Mouse (Mus musculus) C2C12 (cell line): ENCODE data around the gene Gnptg. TPM values are rescaled to one million over a fixed set of nuclear protein-coding genes. Genes with fewer than 3 reads are reported as not detected.

Experiments used
- H3K27me3 ChIP-seq: one replicate; pipeline ENCODE4 v1.6.1; 2011; ENCODE audit not compliant: control insufficient read depth, insufficient read depth, insufficient read length
- H3K36me3 ChIP-seq: one replicate; pipeline ENCODE4 v1.6.1; 2011; ENCODE audit not compliant: control insufficient read depth, insufficient read depth
- H3K4me3 ChIP-seq: one replicate; pipeline ENCODE4 v1.5.1; 2011; ENCODE audit warnings: mild to moderate bottlenecking, control low read depth; ENCODE audit not compliant: poor library complexity, insufficient read depth, severe bottlenecking
- H3K79me2 ChIP-seq: one replicate; pipeline ENCODE4 v1.6.1; 2011; ENCODE audit not compliant: control insufficient read depth, insufficient read depth
- H3K79me3 ChIP-seq: one replicate; pipeline ENCODE4 v1.6.1; 2011; ENCODE audit warnings: low read depth, control low read depth
- H3ac ChIP-seq: one replicate; pipeline ENCODE3; 2011; ENCODE audit warnings: low read depth; ENCODE audit not compliant: control insufficient read depth, insufficient read length
- CEBPB ChIP-seq: IDR thresholded peaks from one replicate; pipeline ENCODE4 v1.6.1; 2011; ENCODE audit warnings: low read depth, mild to moderate bottlenecking, control low read depth, moderate library complexity
- CTCF ChIP-seq: IDR thresholded peaks from one replicate; pipeline ENCODE4 v1.5.1; 2011; ENCODE audit not compliant: control insufficient read depth, insufficient read depth, insufficient read length
- FOSL1 ChIP-seq: IDR thresholded peaks from one replicate; pipeline ENCODE4 v1.8.0; 2011; ENCODE audit warnings: mild to moderate bottlenecking, low read length; ENCODE audit not compliant: poor library complexity, insufficient read depth, severe bottlenecking
- MAX ChIP-seq: IDR thresholded peaks from one replicate; pipeline ENCODE4 v1.6.1; 2011; ENCODE audit warnings: mild to moderate bottlenecking, control low read depth
- MYOD1 ChIP-seq: IDR thresholded peaks from one replicate; pipeline ENCODE4 v1.6.1; 2011; ENCODE audit warnings: low read depth; ENCODE audit not compliant: control insufficient read depth, insufficient read length
- MYOG ChIP-seq: IDR thresholded peaks from one replicate; pipeline ENCODE4 v1.6.1; 2011; ENCODE audit not compliant: control insufficient read depth, insufficient read length; ENCODE audit errors: extremely low read depth
- USF1 ChIP-seq: IDR thresholded peaks from one replicate; pipeline ENCODE4 v1.6.1; 2011; ENCODE audit warnings: low read depth, mild to moderate bottlenecking, control low read depth, moderate library complexity
- long read RNA-seq, 2 experiments: library from polyadenylated mRNA; unstranded; transcript quantifications; one replicate each; pipeline ENCODE4 v2.0.0; 2019 to 2020
- polyA plus RNA-seq: library from polyadenylated mRNA; unstranded; fragments of >200 nt; fragmentation: generic; extraction: Trizol; gene quantifications from one replicate; pipeline ENCODE4 v1.2.1, GENCODE M21; 2012; ENCODE audit warnings: missing spikeins

Gene Gnptg
- 22.7 TPM for polyA plus RNA-seq
- long read RNA-seq, experiment 1, transcript Gnptg-201 (11 exons, 1,234 nt), result major isoform, 33 of 43 reads
- long read RNA-seq, experiment 1, partial matches to known transcripts, result 3 of 43 reads
- long read RNA-seq, experiment 1, other reads (novel, unspliced or antisense), result 7 of 43 reads
- long read RNA-seq, experiment 2, transcript Gnptg-201 (11 exons, 1,234 nt), result major isoform, 28 of 30 reads
- long read RNA-seq, experiment 2, partial matches to known transcripts, result 0 of 30 reads
- long read RNA-seq, experiment 2, other reads (novel, unspliced or antisense), result 2 of 30 reads

DNA sequence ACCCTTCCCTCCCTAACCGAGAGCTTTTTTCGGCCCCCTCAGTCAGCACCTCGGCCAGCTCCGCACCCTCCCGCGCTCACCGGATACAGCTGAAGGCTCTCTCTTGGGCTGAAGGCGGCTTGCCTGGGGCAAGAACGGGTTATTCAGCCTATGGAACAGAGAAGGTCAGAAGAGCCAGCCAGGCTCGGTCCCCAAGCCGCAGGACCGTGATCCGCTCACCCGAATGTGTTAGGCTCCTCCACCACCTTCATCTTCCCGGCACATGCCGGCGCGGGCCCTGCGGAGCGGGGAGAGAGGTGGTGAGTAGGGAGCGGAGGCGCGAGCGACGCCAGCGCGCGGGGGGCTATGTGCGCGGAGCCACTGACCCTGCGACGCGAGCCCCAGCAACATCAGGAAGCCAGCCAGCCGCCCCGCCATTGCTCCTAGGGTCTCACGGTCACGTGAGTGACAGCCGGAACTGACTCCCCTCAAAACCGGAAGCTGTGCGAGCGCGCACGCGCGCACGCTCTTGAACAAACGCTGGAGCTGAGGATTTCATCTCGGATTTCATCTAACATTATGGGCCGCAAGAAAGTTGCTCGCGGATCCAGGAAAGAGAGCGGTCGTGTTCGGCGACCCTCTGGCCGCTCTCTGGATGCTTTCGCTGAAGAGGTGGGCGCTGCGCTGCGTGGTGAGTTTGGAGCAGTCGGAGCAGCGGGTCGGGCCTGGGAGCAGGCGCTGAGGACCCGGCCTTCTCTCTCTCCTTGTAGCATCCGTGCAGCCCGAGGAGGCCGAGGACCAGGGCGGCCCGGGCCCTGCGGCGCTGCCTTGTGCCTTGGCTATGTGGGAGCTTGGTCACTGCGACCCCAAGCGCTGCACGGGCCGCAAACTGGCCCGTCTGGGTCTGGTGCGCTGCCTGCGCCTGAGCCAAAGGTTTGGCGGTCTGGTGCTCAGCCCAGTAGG, at the start of gene Gnptg, which contains the start of gene Tsr3:
TSS of gene Gnptg (minus strand) at position 430 of the 942 bp plus-strand sequence.
TSS of gene Tsr3 (plus strand) at position 476 of the 942 bp plus-strand sequence.
- H3K36me3 ChIP-seq, result peaks cover 7% of the 10 kb centered on the region
- H3K79me3 ChIP-seq, result peaks cover 8% of the 10 kb centered on the region
- peak within 1 kb of the TSS; percentile 91 for H3ac ChIP-seq
- H3K79me2 ChIP-seq, result peaks cover 20% of the 10 kb centered on the region
- peak within 1 kb of the TSS; percentile 93 for H3K4me3 ChIP-seq
- TF ChIP-seq MAX, result peak; percentile 50
- no peak for TF ChIP-seq MYOD1
- TF ChIP-seq USF1, result peak; percentile 95
- H3K27me3 ChIP-seq, result no peaks in the 10 kb centered on the region

DNA sequence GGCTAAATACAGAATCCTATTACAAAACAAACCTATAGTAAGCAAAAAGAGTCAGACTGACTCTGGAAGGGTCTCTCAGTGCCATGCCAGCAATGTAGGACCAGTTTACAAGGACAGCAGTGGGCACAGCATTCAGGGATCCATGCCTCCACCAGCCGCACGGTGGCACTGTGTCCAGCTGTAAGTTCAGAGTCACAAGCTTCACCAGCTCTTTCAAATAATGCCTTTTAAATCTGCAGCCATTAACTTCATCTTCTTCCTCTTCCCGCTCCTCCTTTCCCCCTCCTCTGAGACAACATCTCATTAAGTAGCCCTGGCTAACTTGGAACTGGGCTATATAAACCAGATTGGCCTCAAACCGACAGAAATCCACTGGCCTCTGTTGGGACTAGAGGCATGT, 48.9 kb upstream of the Gnptg start:
- no peak overlapping the region for H3K4me3 ChIP-seq
- H3K79me3 ChIP-seq, result no peaks in the 10 kb centered on the region
- peaks cover 15% of the 10 kb centered on the region for H3K27me3 ChIP-seq
- H3ac ChIP-seq, result no peak overlapping the region
- no peaks in the 10 kb centered on the region for H3K79me2 ChIP-seq
- H3K36me3 ChIP-seq, result no peaks in the 10 kb centered on the region
- TF ChIP-seq MAX (no peak), MYOD1 (no peak), MYOG (no peak), FOSL1 (no peak), CTCF (peak; percentile 89)

DNA sequence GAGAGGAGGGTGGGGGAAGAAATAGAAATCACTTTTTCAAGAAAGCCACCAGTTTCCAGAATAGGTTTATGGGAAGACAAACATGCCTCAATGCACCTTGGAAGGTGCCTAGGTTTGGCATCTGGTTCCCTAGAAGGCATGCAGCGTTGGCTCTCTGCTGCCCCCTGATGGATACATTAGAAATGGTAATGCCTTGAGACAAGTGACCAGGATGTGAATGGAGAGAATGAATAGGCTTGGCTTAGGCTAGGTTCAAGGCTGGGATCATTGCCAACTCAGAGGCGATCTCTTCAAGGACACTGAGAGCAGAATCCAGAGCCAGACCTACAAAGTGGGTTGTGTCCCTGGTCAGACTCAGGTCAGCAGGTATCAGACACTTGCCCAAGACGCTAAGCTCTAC, 45.1 kb upstream of the Gnptg start:
- TF ChIP-seq USF1 (no peak), CTCF (peak; percentile 60)
- H3K4me3 ChIP-seq, result no peak overlapping the region
- H3K27me3 ChIP-seq, result no peaks in the 10 kb centered on the region
- H3ac ChIP-seq, result no peak overlapping the region
- H3K79me2 ChIP-seq, result no peaks in the 10 kb centered on the region
- H3K36me3 ChIP-seq, result no peaks in the 10 kb centered on the region
- no peaks in the 10 kb centered on the region for H3K79me3 ChIP-seq

DNA sequence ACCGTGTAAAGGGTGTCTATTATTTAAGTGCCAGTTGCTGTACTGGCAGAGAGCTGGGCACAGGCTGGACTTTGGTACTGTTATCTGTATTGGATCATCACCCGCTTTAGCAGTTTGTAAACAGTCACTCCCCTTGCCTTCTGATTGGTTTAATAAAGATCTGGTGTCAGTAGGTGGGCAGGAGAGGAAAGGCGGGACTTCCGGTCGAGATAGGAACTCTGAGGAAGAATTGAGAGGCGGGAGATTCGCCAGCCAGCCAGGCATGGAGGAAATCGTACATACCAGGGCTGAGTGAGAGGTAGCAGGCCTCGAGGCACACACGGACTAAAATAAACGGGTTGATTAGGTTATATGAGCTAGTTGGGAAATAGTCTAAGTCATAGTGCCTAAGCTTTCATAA, 42.2 kb upstream of the Gnptg start:
- Histone ChIP-seq H3K79me3 (no peaks in the 10 kb centered on the region), H3K27me3 (peaks cover 14% of the 10 kb centered on the region), H3K79me2 (no peaks in the 10 kb centered on the region), H3K36me3 (no peaks in the 10 kb centered on the region), H3ac (no peak overlapping the region), H3K4me3 (no peak overlapping the region)
- no peak for TF ChIP-seq MYOG
- no peak for TF ChIP-seq CEBPB
- TF ChIP-seq CTCF, result no peak
- TF ChIP-seq USF1, result no peak
- no peak for TF ChIP-seq MAX

DNA sequence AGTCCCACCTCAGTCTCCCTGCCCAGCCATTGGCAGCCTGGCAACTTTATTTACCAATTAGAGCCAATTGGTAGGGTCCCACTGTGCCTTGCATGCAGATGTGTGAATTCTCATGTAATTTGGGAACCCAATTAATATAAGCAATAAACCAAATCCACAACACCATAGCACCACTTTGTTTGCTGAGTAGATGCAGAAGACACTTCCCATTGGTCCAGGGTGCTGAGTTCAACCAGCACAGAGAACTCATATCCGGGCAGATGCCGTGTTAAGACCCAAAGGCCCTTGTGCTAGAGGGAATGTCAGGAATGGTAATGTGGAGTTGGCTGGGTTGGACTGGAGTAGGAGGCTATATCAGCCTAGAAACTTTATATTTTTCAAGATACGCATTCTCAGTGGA, 35.9 kb upstream of the Gnptg start:
- Histone ChIP-seq H3K36me3 (peaks cover 9% of the 10 kb centered on the region), H3K27me3 (peaks cover 23% of the 10 kb centered on the region), H3K4me3 (no peak overlapping the region), H3ac (no peak overlapping the region), H3K79me2 (peaks cover 24% of the 10 kb centered on the region), H3K79me3 (peaks cover 23% of the 10 kb centered on the region)
- no peak for TF ChIP-seq MAX
- TF ChIP-seq FOSL1, result no peak
- no peak for TF ChIP-seq MYOD1
- no peak for TF ChIP-seq MYOG
- TF ChIP-seq CTCF, result no peak
- TF ChIP-seq CEBPB, result no peak
- no peak for TF ChIP-seq USF1

DNA sequence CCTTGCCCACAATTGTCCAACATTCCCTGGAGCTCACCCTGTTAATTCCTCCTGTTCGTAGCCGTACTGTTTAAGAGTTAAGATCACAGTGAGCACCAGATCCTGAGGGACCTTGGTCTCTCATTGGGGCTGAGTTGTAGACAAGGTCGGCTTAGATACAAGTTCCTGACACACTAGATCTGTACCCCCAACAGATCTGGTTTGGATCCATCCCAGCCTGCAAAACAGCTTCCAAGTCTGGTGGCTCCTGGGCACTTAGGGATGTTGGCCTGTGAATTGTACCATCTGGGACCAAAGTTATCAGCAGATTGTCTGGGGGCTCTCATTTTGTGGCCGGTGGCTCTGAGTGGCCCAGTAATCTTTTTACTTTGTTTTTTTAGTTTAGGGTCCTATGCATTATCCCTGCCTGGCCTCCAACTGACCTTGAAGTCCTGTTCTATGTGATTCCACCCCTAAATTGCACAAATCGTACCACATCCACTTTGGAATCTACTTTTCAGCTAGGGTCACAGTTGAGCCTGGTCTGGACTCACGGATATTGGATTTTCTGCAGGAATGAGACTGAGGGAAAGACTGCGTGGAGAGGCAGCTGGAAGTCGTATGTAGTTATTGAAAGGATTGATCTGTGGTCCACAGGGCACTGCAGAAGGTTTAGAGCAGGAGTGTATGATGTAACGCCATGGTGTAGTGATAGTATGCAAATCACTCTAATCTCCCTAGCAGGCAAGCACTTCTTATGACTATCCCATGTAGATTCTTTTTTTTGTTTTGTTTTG, 34.8 kb upstream of the Gnptg start, which contains the start of gene Ube2i:
TSS of gene Ube2i (minus strand) at position 52 of the 776 bp plus-strand sequence.
- TF ChIP-seq MYOG, result no peak
- TF ChIP-seq CEBPB, result no peak
- no peak for TF ChIP-seq MAX
- H3K4me3 ChIP-seq, result peak within 1 kb of the TSS; percentile 99
- peaks cover 19% of the 10 kb centered on the region for H3K36me3 ChIP-seq
- peaks cover 21% of the 10 kb centered on the region for H3K27me3 ChIP-seq
- peaks cover 33% of the 10 kb centered on the region for H3K79me3 ChIP-seq
- peak within 1 kb of the TSS; percentile 98 for H3ac ChIP-seq
- peaks cover 35% of the 10 kb centered on the region for H3K79me2 ChIP-seq
